Mouse (Mus musculus) kidney, adult 9 months (tissue): ENCODE measurements at regions not wholly inside any gene's neighbourhood (a gene's known extent, or its start where the extent isn't known, plus 50 kb on each side); places are given as distances from the start of the nearest gene placed in this dataset.

Source experiments
- DNase-seq: peaks from one replicate; pipeline ENCODE4 v3.0.0; 2022

GRCm38 (mm10) chr10:66351036-66351435, 744.9 kb upstream of the Jmjd1c start:
- DNase-seq = no peak

- no peak for DNase-seq
Observed at GRCm38 (mm10) chr10:66354072-66354471, 741.9 kb upstream of the Jmjd1c start.

- DNase-seq = no peak
Observed at GRCm38 (mm10) chr10:66354986-66355385, 740.9 kb upstream of the Jmjd1c start.

- DNase-seq = peak; percentile 1
Observed at GRCm38 (mm10) chr10:66357736-66358135, 738.2 kb upstream of the Jmjd1c start.

- DNase-seq = peak; percentile 11
Observed at GRCm38 (mm10) chr10:66370096-66370495, 725.8 kb upstream of the Jmjd1c start.

GRCm38 (mm10) chr10:66371756-66372155, 724.2 kb upstream of the Jmjd1c start:
- DNase-seq = no peak
